Mouse (Mus musculus) brown adipose tissue, adult 24 weeks (tissue): ENCODE measurements around the gene Ttn. TPM values are rescaled to one million over a fixed set of nuclear protein-coding genes. Genes with fewer than 3 reads are reported as not detected.

Source experiments
- H3K27ac ChIP-seq: fragments of 200-500 bp; replicated peaks from 2 replicates; pipeline ENCODE4 v1.5.1; 2012; ENCODE audit warnings: low read depth, mild to moderate bottlenecking, low read length
- H3K4me1 ChIP-seq: fragments of 200-500 bp; 2 replicates; pipeline ENCODE4 v1.6.1; 2012; ENCODE audit warnings: low read length, mixed read lengths; ENCODE audit not compliant: control insufficient read depth, insufficient read depth, insufficient read length
- H3K4me3 ChIP-seq: fragments of 200-500 bp; 2 replicates; pipeline ENCODE4 v1.5.1; 2012; ENCODE audit warnings: low read depth, mild to moderate bottlenecking, low read length, moderate library complexity; ENCODE audit not compliant: insufficient read depth
- polyA plus RNA-seq: library from polyadenylated mRNA; stranded (reverse); fragments of >200 nt; gene quantifications from 2 replicates; pipeline ENCODE4 v1.2.4, GENCODE M21; 2012; ENCODE audit not compliant: missing spikeins, insufficient read depth, insufficient read length

Gene Ttn
- polyA plus RNA-seq, 1 experiment: 12.9 TPM

DNA sequence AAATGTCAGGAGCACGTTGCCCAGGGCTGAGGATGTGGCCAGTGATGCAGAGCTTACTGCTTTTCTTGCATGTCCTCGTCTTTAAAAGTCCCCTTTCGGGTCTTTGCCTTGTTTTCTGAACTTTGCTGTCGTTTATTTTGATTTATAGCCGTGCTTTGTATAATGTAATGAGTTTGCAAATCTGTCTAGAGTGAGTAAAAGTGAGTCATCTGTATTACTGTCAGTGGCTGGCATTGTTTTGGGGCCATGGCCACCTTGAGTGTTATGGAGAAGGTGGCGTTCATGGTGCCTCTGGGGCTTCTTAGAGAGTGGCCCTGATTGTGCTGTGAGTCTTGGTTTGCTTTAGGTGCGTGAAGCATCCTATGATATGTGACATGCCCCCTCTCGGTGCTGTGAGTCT is 300.0 kb downstream of the Ttn start:
- Histone ChIP-seq H3K4me3 (no peak overlapping the region), H3K27ac (no peak overlapping the region)

GRCm38 (mm10) chr2:76676401-76677226 is 305.7 kb downstream of the Ttn start:
- peak overlapping the region; percentile 42 for H3K4me3 ChIP-seq
- H3K4me1 ChIP-seq: peaks cover 9% of the 10 kb centered on the region
- no peak overlapping the region for H3K27ac ChIP-seq

More for the DNA sequence above, 300.0 kb downstream of the Ttn start:
- H3K4me1 ChIP-seq: no peaks in the 10 kb centered on the region

- peaks cover 10% of the 10 kb centered on the region for H3K4me1 ChIP-seq
- H3K27ac ChIP-seq: no peak overlapping the region
- peak overlapping the region; percentile 42 for H3K4me3 ChIP-seq
These were observed 306.4 kb downstream of the Ttn start for GRCm38 (mm10) chr2:76675949-76676348.

GRCm38 (mm10) chr2:76675451-76675850 is 306.9 kb downstream of the Ttn start:
- Histone ChIP-seq H3K4me3 (peak overlapping the region; percentile 71), H3K27ac (no peak overlapping the region), H3K4me1 (peaks cover 10% of the 10 kb centered on the region)

DNA sequence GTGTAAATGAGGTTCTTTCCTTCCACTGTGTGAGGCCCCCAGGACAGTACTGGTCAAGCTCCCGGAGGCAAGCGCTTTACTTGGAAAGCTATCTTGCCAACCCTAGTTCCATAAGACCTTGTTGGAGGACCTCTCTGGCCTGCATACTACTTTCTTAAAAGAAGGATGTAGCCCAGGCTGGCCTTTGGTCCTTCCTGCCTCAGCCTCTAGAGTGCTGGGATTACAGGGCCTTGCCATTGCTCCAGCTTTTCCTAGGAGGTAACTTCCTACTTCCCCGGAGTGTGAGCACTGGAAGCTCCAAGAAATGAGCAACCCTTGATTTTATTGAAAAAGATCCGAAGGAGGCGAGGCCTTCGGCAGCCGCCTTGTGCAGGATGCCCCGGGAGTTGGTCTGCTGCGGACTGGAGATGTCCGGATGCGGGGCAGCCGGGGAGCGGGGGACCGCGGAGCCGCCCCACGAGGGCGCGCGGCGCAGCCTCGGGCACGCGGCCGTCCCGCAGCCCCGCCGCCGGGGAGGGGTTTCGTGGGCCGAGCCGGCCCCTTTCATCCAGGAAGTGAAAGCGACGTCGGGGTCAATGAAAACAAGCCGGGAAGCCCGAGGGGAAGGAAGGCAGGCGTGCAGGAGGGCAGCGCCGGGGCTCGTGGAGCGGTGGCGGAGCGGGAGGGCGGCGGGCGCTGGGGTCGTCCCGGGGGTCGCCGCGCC is 307.5 kb downstream of the Ttn start, which contains the start of gene Plekha3:
TSS of gene Plekha3 (plus strand) at position 557 of the 703 bp plus-strand sequence.
- H3K4me1 ChIP-seq: peaks cover 10% of the 10 kb centered on the region

GRCm38 (mm10) chr2:76673472-76674081 is 308.8 kb downstream of the Ttn start:
- no peak overlapping the region for H3K4me3 ChIP-seq
- H3K27ac ChIP-seq: peak overlapping the region; percentile 82; the same call in 1 of the 2 replicates
- H3K4me1 ChIP-seq: peaks cover 10% of the 10 kb centered on the region

More for the DNA sequence above, 307.5 kb downstream of the Ttn start, which contains the start of gene Plekha3:
- H3K27ac ChIP-seq: peak within 1 kb of the TSS; percentile 82
- peak within 1 kb of the TSS; percentile 71 for H3K4me3 ChIP-seq

DNA sequence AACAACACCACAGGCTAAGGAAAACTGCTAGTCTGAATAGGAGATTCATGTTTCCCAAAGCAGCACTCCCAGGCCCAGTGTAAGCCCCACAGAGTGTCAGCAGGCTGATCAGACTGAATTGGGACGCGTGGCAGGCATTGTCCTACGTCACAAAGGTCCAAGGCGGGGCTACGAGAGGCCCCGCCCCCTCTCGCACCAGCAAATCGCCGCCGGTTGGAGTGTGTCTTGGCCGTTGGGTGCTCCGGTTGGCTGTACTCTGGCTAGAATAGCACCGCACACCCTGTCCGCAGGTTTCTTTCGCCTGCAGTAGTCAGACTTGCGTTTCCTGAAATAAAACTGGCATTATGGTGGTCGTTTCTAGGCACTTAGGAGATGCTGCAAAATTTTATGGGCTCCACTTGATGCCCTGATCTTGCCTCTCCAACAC is 309.4 kb downstream of the Ttn start, which contains the start of gene Fkbp7:
TSS of gene Fkbp7 (minus strand) at position 151 of the 427 bp plus-strand sequence.
- peak within 1 kb of the TSS; percentile 74 for H3K4me3 ChIP-seq

DNA sequence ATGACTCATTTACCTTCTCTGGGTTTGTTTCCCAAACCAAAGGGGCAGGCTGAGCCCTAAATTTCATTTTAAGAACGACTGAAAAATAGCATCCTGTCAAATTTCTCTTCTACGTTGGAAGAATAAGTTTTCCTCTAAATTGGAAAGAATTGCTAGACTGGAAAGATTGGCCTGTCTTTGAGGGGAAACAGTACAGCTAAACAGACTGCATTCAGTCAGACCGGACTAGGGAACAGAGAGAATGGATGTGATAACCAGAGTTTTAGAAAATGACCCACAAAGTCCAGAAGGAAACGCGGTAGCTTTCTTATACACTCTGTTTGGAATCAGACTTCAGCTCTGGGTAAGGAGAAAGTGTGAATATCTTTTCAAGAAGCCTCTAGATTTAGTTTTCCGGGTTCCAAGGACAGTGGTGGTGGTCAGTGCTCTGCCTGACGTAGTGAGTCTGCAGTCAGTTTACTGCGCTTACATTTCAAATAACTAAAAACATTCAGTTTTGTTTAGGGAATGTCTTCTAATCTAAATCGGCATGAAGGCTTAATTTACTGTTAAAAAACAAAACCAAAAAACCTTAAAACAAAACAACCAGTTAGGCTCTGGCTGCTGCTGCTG is 310.1 kb downstream of the Ttn start:
- peaks cover 10% of the 10 kb centered on the region for H3K4me1 ChIP-seq
- peak overlapping the region; percentile 74 for H3K4me3 ChIP-seq
- peak overlapping the region; percentile 52 for H3K27ac ChIP-seq

More for the DNA sequence above, 309.4 kb downstream of the Ttn start, which contains the start of gene Fkbp7:
- H3K27ac ChIP-seq: peak within 1 kb of the TSS; percentile 82
- H3K4me1 ChIP-seq: peaks cover 10% of the 10 kb centered on the region

DNA sequence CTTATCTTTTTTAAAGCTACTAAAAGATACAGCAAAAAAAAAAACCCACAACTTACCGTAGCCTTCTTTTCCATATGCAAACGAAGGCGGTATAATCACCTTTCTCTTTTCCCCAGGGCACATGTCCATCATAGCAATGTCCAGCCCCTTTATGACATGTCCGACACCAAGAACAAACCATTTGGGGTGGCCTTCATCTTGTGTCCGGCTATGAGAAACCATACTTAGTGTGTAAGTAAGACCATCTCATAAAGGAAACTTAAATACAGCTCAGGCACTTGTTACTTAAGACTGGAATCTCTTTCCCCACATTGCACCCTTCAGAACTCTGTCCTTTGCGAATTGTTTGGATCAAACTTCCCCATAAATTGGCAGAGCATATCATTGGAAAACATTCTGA is 310.7 kb downstream of the Ttn start:
- H3K4me1 ChIP-seq: peaks cover 8% of the 10 kb centered on the region
- H3K27ac ChIP-seq: no peak overlapping the region
- peak overlapping the region; percentile 18; the same call in 1 of the 2 replicates for H3K4me3 ChIP-seq

DNA sequence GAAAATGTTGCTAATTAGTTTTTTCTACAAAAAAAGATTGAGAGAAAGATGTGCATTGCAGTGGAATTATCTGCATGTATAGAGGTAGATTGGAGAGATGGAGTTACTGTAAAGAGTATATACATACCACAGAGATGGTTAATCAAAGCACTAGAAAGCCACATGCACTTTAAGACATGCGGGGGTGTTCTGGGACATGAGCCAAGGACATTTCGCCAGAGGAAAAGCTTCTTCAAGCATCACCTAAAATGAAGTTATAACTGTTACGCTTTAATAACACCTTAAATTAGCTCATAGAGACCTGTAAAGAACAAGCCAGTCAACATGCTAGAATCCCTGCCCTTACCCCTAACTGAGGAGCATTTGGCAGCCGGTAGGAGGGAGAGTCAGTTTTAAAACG is 315.1 kb downstream of the Ttn start:
- 0 out of 2 replicates have a peak, but pooled peaks cover 2% of the 10 kb centered on the region for H3K4me1 ChIP-seq
- H3K4me3 ChIP-seq: no peak overlapping the region
- H3K27ac ChIP-seq: no peak overlapping the region

DNA sequence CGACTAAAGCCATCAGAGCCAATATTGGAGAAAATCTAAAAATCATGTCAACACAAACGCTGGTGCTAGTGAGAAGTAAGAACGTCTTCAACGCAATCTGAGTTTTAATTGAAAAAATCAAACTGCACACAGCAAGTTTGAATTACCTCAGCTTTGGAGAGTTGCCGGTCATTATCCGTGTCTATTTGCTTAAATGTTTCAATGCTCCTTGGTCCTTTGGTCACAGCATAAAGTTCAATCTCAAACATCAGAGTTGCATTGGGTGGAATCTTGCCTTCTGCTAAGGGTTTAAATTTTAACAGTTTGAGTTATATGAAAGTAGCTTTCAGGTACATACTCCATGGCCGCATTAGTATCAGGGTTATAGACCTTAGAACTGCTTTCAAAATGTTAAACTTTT is 316.8 kb downstream of the Ttn start:
- Histone ChIP-seq H3K4me1 (no peaks in the 10 kb centered on the region), H3K27ac (no peak overlapping the region), H3K4me3 (no peak overlapping the region)

- H3K4me3 ChIP-seq: no peak overlapping the region
- no peaks in the 10 kb centered on the region for H3K4me1 ChIP-seq
- H3K27ac ChIP-seq: no peak overlapping the region
These were observed 322.9 kb downstream of the Ttn start for GRCm38 (mm10) chr2:76659419-76659818.

DNA sequence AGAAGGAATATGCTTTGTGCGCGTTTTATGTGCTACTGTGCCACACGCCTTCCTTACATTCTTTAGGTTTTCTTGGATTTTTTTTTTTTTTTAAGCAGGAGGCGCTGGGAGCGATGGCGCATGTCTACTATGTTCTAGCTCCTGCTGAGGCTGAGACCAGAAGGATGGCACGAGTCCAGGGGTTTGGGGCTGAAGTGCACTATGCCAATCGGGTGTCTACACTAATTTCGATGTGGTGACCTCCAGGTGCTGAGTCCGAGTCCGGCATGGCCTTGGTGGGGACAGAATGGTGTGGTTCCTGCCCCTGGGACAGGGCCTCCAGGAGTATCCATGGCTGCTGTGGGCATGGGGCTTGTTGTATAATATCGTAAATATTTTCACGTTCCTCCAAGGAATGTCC is 323.8 kb downstream of the Ttn start:
- no peak overlapping the region for H3K27ac ChIP-seq
- no peak overlapping the region for H3K4me3 ChIP-seq
- H3K4me1 ChIP-seq: no peaks in the 10 kb centered on the region

DNA sequence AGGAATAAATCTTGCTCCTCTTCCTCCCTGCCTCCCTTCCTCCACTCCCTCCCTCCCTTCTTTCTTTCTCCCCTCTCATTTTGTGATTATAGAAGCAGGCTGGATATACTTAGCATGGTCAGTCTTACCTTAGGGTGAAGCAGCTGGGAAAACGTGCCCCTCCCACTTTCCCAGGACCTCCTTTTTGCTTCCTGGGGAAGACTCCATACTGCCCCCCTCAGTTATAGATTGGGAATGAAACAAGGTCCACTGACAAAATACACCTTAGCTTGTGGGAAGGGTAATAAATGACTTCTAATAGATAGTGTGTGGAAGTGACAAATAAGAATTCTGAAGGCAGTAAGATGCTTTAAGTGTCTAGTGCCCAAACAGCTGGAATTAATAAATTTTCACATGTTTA is 326.4 kb downstream of the Ttn start:
- no peak overlapping the region for H3K27ac ChIP-seq
- H3K4me3 ChIP-seq: no peak overlapping the region
- H3K4me1 ChIP-seq: no peaks in the 10 kb centered on the region

- Histone ChIP-seq H3K27ac (no peak overlapping the region), H3K4me3 (no peak overlapping the region), H3K4me1 (no peaks in the 10 kb centered on the region)
These were observed 326.9 kb downstream of the Ttn start for GRCm38 (mm10) chr2:76655444-76655843.
